Mouse (Mus musculus) testis, adult 2 months (tissue): Measurements from ENCODE around the gene Ect2l. TPM values are rescaled to one million over a fixed set of nuclear protein-coding genes. Genes with fewer than 3 reads are reported as not detected.

Experiments used
- H3K27ac ChIP-seq: fragments of 200-500 bp; 2 replicates; pipeline ENCODE4 v1.5.1; 2012; ENCODE audit warnings: low read depth, low read length; ENCODE audit not compliant: control insufficient read depth, insufficient read depth
- H3K27me3 ChIP-seq: fragments of 200-500 bp; 2 replicates; pipeline ENCODE4 v1.6.1; 2012; ENCODE audit warnings: mild to moderate bottlenecking, low read length, moderate library complexity; ENCODE audit not compliant: control insufficient read depth, insufficient read depth
- H3K36me3 ChIP-seq: fragments of 200-500 bp; 2 replicates; pipeline ENCODE4 v1.6.1; 2012; ENCODE audit warnings: mild to moderate bottlenecking, low read length; ENCODE audit not compliant: control insufficient read depth, insufficient read depth
- H3K4me1 ChIP-seq: fragments of 200-500 bp; 2 replicates; pipeline ENCODE4 v1.6.1; 2012; ENCODE audit warnings: low read length; ENCODE audit not compliant: control insufficient read depth, insufficient read depth
- H3K4me3 ChIP-seq: fragments of 200-500 bp; 2 replicates; pipeline ENCODE4 v1.5.1; 2012; ENCODE audit warnings: low read depth, mild to moderate bottlenecking, low read length, moderate library complexity, mixed read lengths; ENCODE audit not compliant: control insufficient read depth
- CTCF ChIP-seq: fragments of 200-500 bp; IDR thresholded peaks from 2 replicates; pipeline ENCODE4 v1.5.1; 2012; ENCODE audit warnings: low read depth, mild to moderate bottlenecking, inconsistent platforms, low read length, moderate library complexity; ENCODE audit not compliant: control insufficient read depth, insufficient read depth, insufficient replicate concordance
- POLR2A ChIP-seq: fragments of 200-500 bp; IDR thresholded peaks from 2 replicates; pipeline ENCODE4 v1.6.1; 2012; ENCODE audit warnings: low read depth, mild to moderate bottlenecking, inconsistent platforms, low read length, moderate library complexity; ENCODE audit not compliant: control insufficient read depth
- polyA plus RNA-seq: library from polyadenylated mRNA; depleted of rRNA; stranded (reverse); fragments of >200 nt; gene quantifications from 2 replicates; pipeline ENCODE4 v1.2.3, GENCODE M21; 2012

The Ect2l gene
- polyA plus RNA-seq, 1 experiment, result 0.43 TPM

DNA sequence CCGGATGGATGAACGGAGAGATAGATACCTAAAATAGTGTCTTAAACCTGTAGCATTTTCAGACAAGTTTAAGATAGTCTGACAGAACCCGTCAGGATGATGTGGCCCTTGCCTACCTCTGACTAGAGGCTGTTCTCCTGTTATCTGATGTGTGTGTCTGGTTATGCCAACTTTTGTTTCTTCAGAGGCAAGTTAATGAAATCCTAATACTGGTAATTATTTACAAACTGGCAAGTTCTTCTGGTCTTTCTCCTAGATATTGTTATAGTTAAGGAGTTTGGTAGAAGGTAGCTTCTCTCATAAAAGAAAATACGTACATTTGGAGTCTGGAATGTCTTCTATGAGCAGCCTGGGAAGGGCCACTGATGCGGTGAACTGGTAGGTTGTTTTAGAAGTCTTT, 80.4 kb downstream of the Ect2l start:
- H3K4me3 ChIP-seq, result no peak overlapping the region
- no peak for TF ChIP-seq CTCF
- no peak for TF ChIP-seq POLR2A
- H3K4me1 ChIP-seq, result no peaks in the 10 kb centered on the region
- no peaks in the 10 kb centered on the region for H3K27me3 ChIP-seq
- H3K36me3 ChIP-seq, result no peaks in the 10 kb centered on the region
- H3K27ac ChIP-seq, result no peak overlapping the region

DNA sequence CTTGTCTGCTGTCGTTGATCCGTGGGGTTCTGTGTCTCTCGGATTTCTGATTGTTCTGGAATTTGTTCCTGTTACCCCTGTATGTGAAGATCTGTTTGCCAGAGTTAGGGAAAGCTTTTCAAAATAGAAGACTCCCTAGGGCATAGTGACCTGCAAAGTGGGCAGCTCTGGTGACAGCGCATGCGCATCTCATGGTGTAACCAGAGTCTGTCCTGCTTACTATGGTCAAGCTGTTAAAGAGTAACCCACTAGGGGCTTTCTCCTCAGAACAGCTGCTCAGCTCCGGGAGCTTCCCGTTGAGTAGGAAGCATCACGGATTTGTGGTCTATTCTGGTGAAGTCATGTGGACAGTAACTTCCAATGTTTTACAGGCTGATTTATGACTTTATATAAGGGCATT, 92.4 kb downstream of the Ect2l start:
- TF ChIP-seq POLR2A, result no peak
- no peak for TF ChIP-seq CTCF
- H3K36me3 ChIP-seq, result peaks cover 1% of the 10 kb centered on the region
- no peaks in the 10 kb centered on the region for H3K4me1 ChIP-seq

GRCm38 (mm10) chr10:18113473-18114093, 97.1 kb downstream of the Ect2l start:
- Histone ChIP-seq H3K4me3 (no peak overlapping the region), H3K27me3 (no peaks in the 10 kb centered on the region), H3K4me1 (no peaks in the 10 kb centered on the region), H3K36me3 (no peaks in the 10 kb centered on the region; the same call in 1 of the 2 replicates), H3K27ac (no peak overlapping the region)
- no peak for TF ChIP-seq CTCF
- TF ChIP-seq POLR2A, result no peak

More for the DNA sequence above, 92.4 kb downstream of the Ect2l start:
- Histone ChIP-seq H3K27ac (no peak overlapping the region), H3K27me3 (no peaks in the 10 kb centered on the region), H3K4me3 (no peak overlapping the region)

DNA sequence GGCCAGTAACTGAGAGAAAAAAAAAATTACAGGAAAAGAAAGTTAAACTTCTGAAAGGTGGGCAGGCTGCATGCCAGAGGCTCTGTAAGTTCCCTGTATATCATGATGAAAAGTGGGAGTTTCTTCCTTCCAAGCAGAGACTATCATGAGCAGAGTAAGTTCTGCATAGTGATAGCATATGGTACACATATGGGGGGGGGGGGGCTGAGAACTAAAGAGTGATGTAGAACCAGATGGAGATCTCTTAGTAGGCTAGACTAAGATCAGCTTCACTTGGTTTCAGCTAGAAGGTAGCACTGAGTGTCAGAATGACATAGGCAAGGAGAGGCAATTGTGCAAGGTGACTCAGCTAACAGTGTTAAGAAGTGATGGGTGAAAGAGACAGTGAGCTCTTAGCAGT, 99.8 kb downstream of the Ect2l start:
- Histone ChIP-seq H3K4me3 (no peak overlapping the region), H3K4me1 (no peaks in the 10 kb centered on the region), H3K36me3 (no peaks in the 10 kb centered on the region; the same call in 1 of the 2 replicates), H3K27ac (no peak overlapping the region), H3K27me3 (no peaks in the 10 kb centered on the region)
- TF ChIP-seq CTCF (no peak), POLR2A (no peak)

DNA sequence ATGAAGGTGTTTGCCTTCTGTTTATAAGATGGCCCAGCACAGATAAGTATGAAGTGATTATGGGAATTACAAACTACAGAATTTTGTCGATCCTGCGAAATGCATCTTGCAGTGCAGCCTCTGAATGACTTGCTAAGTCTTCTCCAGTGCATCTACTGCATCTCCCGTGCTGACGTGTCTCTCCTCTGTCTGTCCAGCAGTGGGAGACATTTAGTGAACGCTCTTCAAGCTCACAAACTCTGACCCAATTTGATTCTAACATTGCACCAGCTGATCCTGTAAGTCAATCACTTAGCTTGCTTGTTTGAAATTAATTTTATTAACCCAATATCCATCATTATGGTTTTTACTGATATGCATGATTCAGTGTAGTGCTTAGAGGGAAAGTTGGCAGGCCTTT, 103.2 kb downstream of the Ect2l start:
- no peaks in the 10 kb centered on the region for H3K36me3 ChIP-seq

GRCm38 (mm10) chr10:18102166-18102565, 108.5 kb downstream of the Ect2l start:
- H3K4me1 ChIP-seq, result no peaks in the 10 kb centered on the region
- TF ChIP-seq CTCF (no peak), POLR2A (no peak)
- H3K27me3 ChIP-seq, result no peaks in the 10 kb centered on the region
- no peak overlapping the region for H3K27ac ChIP-seq
- H3K36me3 ChIP-seq, result no peaks in the 10 kb centered on the region
- no peak overlapping the region for H3K4me3 ChIP-seq

More for the DNA sequence above, 103.2 kb downstream of the Ect2l start:
- Histone ChIP-seq H3K4me3 (no peak overlapping the region), H3K27me3 (no peaks in the 10 kb centered on the region), H3K4me1 (no peaks in the 10 kb centered on the region), H3K27ac (no peak overlapping the region)
- no peak for TF ChIP-seq POLR2A
- peak; percentile 4; the same call in 1 of the 2 replicates for TF ChIP-seq CTCF

- Histone ChIP-seq H3K36me3 (peaks cover 1% of the 10 kb centered on the region; the same call in 1 of the 2 replicates), H3K4me3 (no peak overlapping the region), H3K27ac (no peak overlapping the region), H3K27me3 (no peaks in the 10 kb centered on the region), H3K4me1 (no peaks in the 10 kb centered on the region)
- no peak for TF ChIP-seq CTCF
- no peak for TF ChIP-seq POLR2A
Observed at GRCm38 (mm10) chr10:18090691-18091090, 120.0 kb downstream of the Ect2l start.

DNA sequence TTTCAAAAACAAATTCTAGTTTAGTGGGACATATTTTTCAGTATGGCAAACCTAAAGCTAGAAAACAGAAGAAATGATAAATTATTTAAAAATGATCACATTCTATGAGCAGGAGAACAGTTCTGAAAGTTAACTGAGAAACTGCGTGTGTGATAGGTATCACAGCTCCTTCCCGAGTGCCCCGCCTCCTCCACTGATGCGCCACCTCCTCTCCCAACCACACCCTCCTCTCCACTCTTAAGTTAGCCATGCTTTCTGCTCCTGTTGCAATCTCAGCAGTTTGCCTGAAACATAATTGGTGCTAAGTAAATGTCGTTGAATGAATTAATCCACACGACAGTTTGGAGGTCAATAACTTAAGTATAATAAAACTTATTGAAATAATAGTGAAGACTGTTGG, 127.9 kb downstream of the Ect2l start:
- Histone ChIP-seq H3K27ac (no peak overlapping the region), H3K4me1 (no peaks in the 10 kb centered on the region), H3K36me3 (no peaks in the 10 kb centered on the region), H3K27me3 (no peaks in the 10 kb centered on the region), H3K4me3 (no peak overlapping the region)
- TF ChIP-seq POLR2A (no peak), CTCF (no peak)
